Mouse (Mus musculus) limb, embryonic 11.5 days (tissue): ENCODE measurements at regions not wholly inside any gene's neighbourhood (a gene's known extent, or its start where the extent isn't known, plus 50 kb on each side); places are given as distances from the start of the nearest gene placed in this dataset. TPM values are rescaled to one million over a fixed set of nuclear protein-coding genes. Genes with fewer than 3 reads are reported as not detected.

ENCODE experiments used
- microRNA-seq: library from miRNA; unstranded; fragments of <30 nt; microRNA quantifications from one replicate; pipeline ENCODE4, GENCODE M21; 2016

Small RNA genes in the stretch of these regions (microRNA-seq; reads per million reads assigned to microRNA genes)
- gene Gm23243, result not detected
